Mouse (Mus musculus) heart, postnatal 25 days (tissue): ENCODE measurements at regions not wholly inside any gene's neighbourhood (a gene's known extent, or its start where the extent isn't known, plus 50 kb on each side); places are given as distances from the start of the nearest gene placed in this dataset.

Experiments used
- DNase-seq: peaks from one replicate; pipeline ENCODE4 v3.0.0; 2022; ENCODE audit warnings: low spot score
- intact Hi-C: fragments of 180-260 bp; cut with DNase I; formaldehyde crosslinking; loops from one replicate; pipeline ENCODE4 v1.15.1; 2025

DNA sequence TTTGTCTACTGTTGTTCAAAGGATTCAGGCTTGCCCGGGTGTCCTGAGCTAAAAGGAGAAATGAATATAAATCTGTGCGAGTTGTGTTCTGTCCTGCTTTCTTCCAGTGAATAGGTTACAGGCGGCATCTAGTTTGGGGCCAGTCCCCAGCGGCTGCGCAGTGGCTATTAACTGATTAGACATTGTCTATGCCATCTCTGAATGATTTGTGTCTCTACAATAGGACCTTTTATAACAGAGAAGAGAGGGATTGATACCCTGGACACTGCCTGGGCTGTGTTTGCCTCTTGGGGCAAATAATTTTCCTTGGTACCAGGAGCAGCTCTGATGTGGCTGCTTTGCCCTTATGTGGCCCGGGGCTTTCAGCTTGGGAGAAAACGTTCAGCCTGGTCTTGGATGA lies 306.9 kb downstream of the Spry2 start:
- no peak for DNase-seq
- intact Hi-C loops, result no loop called here

DNA sequence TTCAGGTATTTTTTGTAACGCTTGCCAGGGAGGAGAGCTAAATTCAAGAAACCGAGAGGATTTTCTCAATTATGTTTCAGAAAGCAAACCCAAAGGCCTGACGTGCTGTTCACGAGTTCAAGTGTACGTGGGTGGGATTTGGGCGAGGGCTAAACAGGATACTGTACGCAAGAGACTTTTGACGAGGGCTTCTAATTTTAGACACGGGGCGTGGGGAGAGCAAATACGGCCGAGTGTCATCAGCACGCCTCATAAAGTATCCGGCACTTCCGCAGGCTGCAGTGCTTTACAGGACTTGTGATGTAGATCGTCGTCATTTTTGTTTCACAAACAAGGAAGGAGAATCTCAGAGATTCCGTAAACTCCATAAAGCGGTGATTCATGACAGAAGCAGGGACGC lies 307.4 kb downstream of the Spry2 start:
- no peak for DNase-seq
- intact Hi-C loops, result no loop called here

GRCm38 (mm10) chr14:105588391-105589163 lies 308.0 kb downstream of the Spry2 start:
- no peak for DNase-seq
- intact Hi-C loops, result no loop called here

GRCm38 (mm10) chr14:105588029-105588390 lies 308.6 kb downstream of the Spry2 start:
- intact Hi-C loops, result no loop called here
- DNase-seq, result no peak

GRCm38 (mm10) chr14:105584632-105585031 lies 312.0 kb downstream of the Spry2 start:
- intact Hi-C loops, result no loop called here
- DNase-seq, result no peak

DNA sequence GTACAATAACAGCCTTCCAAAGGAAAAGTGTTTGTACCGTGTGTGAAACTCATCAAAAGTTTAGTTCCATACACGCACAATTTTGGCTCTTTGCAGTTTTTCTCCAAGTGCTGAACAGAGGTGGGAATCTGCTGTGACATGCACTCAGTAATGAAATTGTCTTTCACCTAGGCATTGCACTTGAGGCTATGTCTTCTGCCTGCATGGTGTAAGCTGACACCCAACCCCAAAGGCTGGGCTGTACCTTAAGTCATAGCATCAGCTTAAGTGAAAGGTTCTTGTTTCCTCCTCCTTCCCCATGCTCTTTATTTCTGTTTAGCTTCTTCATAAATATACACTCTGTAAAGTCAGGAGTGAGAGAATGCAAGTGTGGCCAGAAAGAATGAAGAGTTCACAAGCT lies 313.1 kb downstream of the Spry2 start:
- intact Hi-C loops, result no loop called here
- no peak for DNase-seq

- intact Hi-C loops, result no loop called here
- DNase-seq, result no peak
Measured at GRCm38 (mm10) chr14:105576266-105576665, 317.9 kb downstream of the Ndfip2 start.

DNA sequence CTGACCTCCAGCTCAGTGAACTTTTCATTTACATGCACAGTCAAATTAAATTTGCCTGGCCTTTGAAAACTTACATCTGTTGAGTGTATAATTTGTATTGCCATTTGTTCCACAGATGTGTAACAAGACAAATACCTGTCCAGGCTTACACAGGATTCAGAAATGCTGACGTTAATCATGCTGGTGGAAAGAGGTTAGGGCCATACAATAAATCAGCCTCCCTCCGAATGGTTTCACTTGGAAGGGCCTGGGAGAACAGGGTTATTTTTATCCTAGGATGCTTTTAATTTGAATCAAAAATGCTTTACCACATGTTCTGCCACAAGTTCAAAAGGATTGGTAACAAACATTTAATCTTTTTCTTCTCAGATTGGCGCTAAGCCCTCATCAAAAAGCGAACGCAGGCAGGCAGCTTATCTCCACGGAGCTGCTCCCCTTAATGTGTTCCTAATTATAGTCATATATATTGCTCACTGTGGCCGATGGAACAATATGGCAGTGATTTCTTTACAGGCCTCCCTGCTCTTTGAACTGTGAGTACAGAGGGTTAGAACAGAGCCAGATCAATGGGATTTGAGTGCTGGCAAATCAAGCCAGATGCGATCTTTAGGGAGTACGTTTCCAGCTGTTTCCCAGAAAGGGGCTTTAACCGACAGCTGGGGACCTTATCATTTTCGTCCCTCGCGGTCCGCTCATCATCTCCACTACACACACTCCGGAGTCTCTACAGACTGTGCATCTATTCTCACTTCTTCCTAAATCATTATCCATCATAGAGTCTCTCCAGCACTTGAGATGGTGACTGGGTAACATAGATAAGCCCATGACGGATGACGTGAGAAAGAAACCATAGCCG lies 313.9 kb downstream of the Ndfip2 start:
- intact Hi-C loops, result no loop called here
- no peak for DNase-seq

GRCm38 (mm10) chr14:105570156-105570555 lies 311.8 kb downstream of the Ndfip2 start:
- intact Hi-C loops, result no loop called here

GRCm38 (mm10) chr14:105565827-105566226 lies 307.5 kb downstream of the Ndfip2 start:
- no peak for DNase-seq
- intact Hi-C loops, result no loop called here

More at GRCm38 (mm10) chr14:105570156-105570555, 311.8 kb downstream of the Ndfip2 start:
- no peak for DNase-seq

DNA sequence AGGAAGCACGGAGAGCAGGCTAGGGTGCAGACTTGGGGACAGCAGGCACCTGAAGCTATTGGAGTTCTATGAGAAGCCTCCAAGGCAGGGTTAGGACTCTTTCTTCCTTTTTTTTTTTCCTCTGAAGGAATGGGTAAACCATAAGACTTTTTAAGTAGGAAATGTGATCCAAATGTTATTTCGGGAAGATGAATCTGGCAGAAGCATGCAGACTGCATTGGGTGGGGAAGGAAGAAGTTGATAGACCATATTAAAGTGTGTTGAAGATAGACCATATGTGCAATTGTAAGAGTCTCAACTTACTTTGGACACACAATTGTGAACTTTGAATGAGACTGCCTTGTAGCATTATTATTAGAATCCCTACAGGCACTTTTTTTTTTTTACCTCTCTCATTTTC lies 304.5 kb downstream of the Ndfip2 start:
- no peak for DNase-seq
- intact Hi-C loops, result no loop called here

DNA sequence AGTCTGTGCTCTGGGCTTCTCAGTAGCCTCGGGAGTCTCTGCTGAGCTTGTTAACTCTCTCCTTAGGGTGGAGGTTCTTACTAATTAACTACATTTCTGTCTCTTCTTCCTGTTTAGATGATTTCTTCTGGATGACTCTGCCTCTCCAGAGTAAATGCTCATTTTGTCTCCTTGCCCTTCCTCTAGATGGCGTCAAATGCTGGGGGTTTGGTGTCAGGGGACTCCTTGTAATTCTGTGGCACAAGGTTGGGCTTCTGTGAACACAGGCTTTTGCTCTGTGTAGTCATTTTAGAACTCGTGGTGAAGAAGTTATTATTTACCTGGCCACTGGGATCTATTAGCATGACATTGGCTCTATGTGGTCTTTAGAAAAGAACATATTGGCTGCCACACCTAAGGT lies 298.4 kb downstream of the Ndfip2 start:
- DNase-seq, result no peak
- intact Hi-C loops, result loop anchor here (5.0 kb wide), 1 partner anchor 340 kb away; the partner anchor contains the start of gene Spry2

GRCm38 (mm10) chr14:105544066-105544465 lies 285.7 kb downstream of the Ndfip2 start:
- intact Hi-C loops, result no loop called here
- DNase-seq, result no peak

- no peak for DNase-seq
- intact Hi-C loops, result no loop called here
Measured at GRCm38 (mm10) chr14:105542486-105543145, 284.2 kb downstream of the Ndfip2 start.

DNA sequence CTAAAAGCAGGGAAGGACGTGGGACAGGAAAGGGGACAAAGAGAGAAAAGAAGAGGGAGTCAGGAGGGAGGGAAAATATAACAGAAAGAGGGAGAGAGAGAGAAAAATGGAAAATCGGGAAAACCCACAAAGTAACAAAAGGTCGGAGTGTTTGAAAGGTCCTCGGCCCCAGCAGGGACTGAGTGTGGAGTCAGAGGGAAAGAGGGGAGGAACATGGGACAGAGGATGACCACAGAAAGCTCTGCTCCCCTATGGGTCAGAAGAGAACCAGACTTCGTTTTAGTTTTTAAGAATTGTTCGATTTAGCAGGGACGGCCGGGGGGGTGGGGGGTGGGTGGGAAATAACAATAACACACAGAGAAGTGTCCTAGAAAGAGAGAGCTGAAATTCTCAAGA lies 283.7 kb downstream of the Ndfip2 start:
- intact Hi-C loops, result no loop called here
- DNase-seq, result no peak

DNA sequence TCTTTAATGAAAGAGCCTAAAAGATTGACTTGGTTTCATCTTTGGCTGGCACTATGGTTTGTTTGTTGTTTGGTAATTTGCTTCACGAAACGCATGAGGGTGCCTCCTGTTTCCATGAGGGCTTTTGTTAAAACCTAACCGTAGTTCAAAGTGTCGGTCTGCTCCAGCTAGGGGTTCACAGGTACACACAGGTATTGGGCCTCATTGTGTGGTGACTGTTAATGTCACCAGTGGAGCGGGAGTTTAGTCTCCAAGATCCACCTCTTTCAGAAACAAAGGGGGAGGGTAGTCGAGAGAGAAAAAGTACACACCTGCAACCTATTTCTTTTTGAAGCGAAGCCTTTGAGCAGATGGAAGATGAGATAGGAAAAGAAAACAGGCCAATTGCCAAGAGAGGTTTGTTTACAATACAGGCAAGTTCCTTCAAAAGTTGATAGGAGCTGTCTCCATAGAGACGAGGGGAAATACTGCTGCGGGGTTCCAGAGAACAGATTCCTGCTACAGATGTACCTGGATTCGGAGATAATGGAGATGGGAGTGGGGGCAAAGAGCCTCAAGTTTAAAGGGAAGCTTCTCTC lies 273.9 kb downstream of the Ndfip2 start:
- no peak for DNase-seq
- intact Hi-C loops, result no loop called here

DNA sequence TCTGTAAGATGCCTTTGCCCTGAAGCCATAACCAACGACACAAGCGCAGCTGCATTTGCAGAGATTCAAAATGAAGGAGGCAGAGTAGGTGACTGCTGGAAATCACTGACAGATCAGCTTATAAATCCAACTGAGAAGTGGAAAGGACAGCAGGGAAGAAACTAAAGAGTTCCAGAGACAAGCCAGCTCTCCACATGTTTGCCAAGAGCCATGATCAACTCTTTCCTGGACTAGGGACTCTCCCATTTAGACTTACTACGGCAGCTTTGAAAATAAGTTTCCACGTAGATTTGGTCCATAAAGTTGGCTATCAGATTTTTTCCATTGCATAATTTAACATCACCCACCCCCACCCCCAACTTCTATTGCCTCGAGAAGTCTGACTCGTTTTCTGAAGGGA lies 269.7 kb downstream of the Ndfip2 start:
- no peak for DNase-seq
- intact Hi-C loops, result no loop called here

- intact Hi-C loops, result no loop called here
- DNase-seq, result no peak
Measured at GRCm38 (mm10) chr14:105523849-105524248, 265.5 kb downstream of the Ndfip2 start.

DNA sequence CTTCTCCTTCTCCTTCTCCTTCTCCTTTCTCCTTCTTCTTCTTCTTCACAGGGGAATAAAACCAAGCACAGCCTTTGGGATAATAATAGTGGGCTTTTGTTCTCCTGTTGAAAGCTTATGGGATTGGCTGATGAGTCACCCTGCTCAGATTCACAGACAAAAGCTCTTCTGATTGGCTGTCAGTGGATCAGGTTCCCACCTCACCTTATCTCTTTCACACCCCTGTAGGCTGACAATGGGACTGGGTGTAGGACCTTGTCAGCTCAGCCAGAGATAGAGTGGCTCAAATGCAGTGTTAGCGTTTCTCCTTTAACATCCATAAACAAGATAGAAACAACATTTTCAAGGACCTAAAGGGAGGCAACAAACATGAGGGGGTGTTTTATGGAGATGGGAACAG lies 263.9 kb downstream of the Ndfip2 start:
- intact Hi-C loops, result no loop called here
- no peak for DNase-seq

DNA sequence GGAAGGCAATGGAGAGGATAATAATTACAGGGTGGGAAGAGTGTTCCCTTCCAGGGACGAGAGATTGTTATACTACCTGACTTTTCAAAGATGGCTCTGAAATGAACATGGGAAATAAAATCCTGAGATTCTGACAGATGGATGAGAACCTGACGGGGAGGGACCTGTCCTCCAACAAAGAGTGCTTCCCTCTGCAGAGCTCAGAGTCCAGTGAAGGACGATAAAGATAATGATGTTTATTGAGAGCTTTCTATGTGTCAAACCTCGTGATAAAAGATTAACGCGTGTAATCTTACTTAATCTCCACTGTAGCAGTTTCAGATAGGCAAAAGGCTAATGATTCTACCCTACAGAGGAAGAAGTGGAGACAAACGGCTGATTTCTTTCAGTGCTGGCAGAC lies 260.3 kb downstream of the Ndfip2 start:
- intact Hi-C loops, result no loop called here

More for the DNA sequence above, 260.3 kb downstream of the Ndfip2 start:
- no peak for DNase-seq
